Mouse (Mus musculus): ENCODE measurements at regions not wholly inside any gene's neighbourhood (a gene's known extent, or its start where the extent isn't known, plus 50 kb on each side); places are given as distances from the start of the nearest gene placed in this dataset.

DNA sequence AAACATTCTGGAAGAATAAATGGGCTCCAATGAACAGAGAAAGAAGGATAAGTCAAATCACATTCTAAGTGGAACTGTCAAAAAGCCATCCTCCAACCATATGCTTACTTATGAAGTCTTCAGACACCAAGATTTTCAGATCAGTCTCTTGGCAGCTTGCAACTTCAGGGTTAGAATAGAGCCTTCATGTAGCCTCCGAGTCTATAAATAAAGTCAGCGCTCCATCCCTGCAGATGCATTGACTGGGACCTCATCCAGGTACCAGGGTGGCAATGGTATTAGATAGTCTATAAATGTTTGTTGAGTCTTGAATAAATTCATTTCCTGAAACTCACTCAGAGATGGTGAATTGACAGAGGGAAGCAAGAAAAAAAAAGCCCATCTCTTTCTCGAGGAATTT lies 107.2 kb upstream of the Eepd1 start:
- H3K4me2 ChIP-seq (ENCODE audit: low read depth, low read length) = no peak overlapping the region
- H3K9ac ChIP-seq (replicated peaks) = no peak overlapping the region
- DNase-seq = no peak
- ATAC-seq = no peak
- no peak overlapping the region for H3K4me3 ChIP-seq (ENCODE audit: low read depth, low read length)
- WGBS (ENCODE audit: insufficient replicate concordance) = 76% methylated on average over 3 of the region's 3 CpGs
- no peaks in the 10 kb centered on the region for H3K27me3 ChIP-seq (ENCODE audit: insufficient read depth, low read length)
- TF ChIP-seq CTCF (IDR thresholded peaks at IDR 0.05; ENCODE audit: low read depth) (no peak), EP300 (IDR thresholded peaks at IDR 0.05; ENCODE audit: low read depth) (no peak)
- H3K4me1 ChIP-seq (ENCODE audit: insufficient read depth) = no peaks in the 10 kb centered on the region
- H3K36me3 ChIP-seq (replicated peaks; ENCODE audit: insufficient read depth, low read length) = no peaks in the 10 kb centered on the region
- H3K27ac ChIP-seq (ENCODE audit: low read depth) = no peak overlapping the region
- H3K9me3 ChIP-seq (ENCODE audit: low read length) = no peaks in the 10 kb centered on the region

DNA sequence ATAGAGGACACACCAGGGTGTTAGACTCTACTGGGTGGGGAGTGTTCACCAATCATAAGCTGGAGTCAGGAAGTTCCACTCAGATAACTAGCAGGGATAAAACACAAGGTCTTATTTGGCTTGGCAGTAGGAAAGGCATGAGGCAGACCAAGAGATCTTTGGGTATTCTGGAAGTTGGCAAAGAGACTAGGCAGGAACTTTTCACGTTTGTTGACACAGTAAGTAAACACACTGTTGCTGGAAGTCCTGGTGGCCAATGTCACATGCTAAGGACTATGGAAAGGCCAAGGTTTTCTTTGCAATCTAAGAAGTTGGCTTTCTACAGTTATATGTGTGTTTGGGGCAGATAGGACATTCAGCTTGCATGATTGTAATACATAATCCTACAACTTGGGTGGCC lies 105.1 kb upstream of the Eepd1 start:
- Histone ChIP-seq H3K4me2 (ENCODE audit: low read depth, low read length) (no peak overlapping the region), H3K4me1 (ENCODE audit: insufficient read depth) (no peaks in the 10 kb centered on the region), H3K9ac (replicated peaks) (no peak overlapping the region), H3K27ac (ENCODE audit: low read depth) (no peak overlapping the region), H3K9me3 (ENCODE audit: low read length) (no peaks in the 10 kb centered on the region), H3K27me3 (ENCODE audit: insufficient read depth, low read length) (no peaks in the 10 kb centered on the region), H3K4me3 (ENCODE audit: low read depth, low read length) (no peak overlapping the region), H3K36me3 (replicated peaks; ENCODE audit: insufficient read depth, low read length) (no peaks in the 10 kb centered on the region)
- 33% methylated on average over 1 of the region's 1 CpGs for WGBS (ENCODE audit: insufficient replicate concordance)
- TF ChIP-seq EP300 (IDR thresholded peaks at IDR 0.05; ENCODE audit: low read depth) (no peak), CTCF (IDR thresholded peaks at IDR 0.05; ENCODE audit: low read depth) (no peak)
- ATAC-seq (no peak), DNase-seq (no peak)

DNA sequence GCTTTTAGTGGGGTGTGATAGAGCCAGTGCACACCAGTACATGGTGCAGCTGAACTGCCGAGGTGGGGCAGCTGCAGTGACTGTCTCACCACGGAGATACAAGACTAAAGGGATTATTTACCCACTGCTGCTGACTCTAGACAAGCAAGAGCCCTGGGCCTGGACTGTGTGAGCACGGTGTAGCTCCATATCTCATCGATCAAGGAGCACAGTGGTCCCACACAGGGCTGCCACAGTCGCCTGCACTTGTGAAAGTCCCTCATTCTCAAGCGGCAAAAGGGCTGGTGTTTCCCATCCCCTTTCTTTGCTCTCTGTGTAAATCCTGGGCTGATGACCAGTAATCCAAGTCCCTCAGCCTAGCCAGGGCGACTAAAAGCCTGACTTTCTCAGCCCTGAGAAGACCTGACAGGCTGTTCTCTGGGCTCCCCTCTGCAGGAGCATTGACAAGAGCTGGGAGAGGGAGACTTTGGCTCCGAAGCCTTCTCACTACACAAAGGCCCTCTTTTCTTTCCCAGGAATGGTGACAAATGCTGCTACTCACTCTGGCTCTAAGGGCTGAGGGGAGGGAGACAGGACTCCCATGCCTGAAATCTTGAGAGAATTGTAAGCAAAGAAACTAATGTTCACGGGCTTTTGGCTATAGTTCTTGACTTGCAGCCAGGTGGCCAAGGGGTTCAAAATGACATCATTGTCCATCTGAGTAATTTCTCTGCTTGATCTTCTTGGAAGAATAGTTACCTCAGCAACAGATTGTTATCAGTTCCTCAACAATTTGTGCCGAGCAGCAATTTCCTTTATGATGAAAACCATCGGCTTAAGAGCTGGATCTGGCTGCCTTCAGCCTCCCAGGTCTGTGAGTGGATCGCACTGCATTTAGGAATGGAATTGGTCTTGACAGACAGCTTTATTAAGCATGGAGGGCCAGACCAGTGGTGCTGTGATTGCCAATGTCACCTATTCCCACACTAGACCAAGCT lies 103.3 kb upstream of the Eepd1 start:
- DNase-seq (no peak), ATAC-seq (no peak)
- no peak for TF ChIP-seq CTCF (IDR thresholded peaks at IDR 0.05; ENCODE audit: low read depth)
- no peak for TF ChIP-seq EP300 (IDR thresholded peaks at IDR 0.05; ENCODE audit: low read depth)
- Histone ChIP-seq H3K27ac (ENCODE audit: low read depth) (no peak overlapping the region), H3K9me3 (ENCODE audit: low read length) (no peaks in the 10 kb centered on the region), H3K4me2 (ENCODE audit: low read depth, low read length) (no peak overlapping the region), H3K4me3 (ENCODE audit: low read depth, low read length) (no peak overlapping the region), H3K27me3 (ENCODE audit: insufficient read depth, low read length) (no peaks in the 10 kb centered on the region), H3K9ac (replicated peaks) (no peak overlapping the region), H3K36me3 (replicated peaks; ENCODE audit: insufficient read depth, low read length) (no peaks in the 10 kb centered on the region), H3K4me1 (ENCODE audit: insufficient read depth) (no peaks in the 10 kb centered on the region)
- 48% methylated on average over 12 of the region's 12 CpGs for WGBS (ENCODE audit: insufficient replicate concordance)

DNA sequence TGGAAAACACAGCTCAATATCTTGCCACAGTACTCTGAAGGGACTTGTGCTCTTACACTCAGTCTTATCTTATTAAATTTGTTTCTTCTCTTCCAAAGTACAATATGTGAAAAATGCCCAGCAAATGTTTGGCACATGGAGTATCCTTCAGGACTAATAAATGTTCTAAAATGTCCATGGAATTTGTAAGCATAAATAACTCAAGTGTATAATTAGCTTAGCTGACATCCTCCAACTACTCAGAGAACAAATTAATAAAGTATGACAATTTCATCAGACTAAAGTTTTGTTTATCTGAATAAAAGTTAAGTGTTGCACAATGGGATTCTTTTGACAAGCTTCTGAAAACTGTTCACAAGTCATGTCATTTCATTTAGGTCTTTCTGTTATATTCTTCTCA lies 96.0 kb upstream of the Eepd1 start:
- Histone ChIP-seq H3K4me2 (ENCODE audit: low read depth, low read length) (no peak overlapping the region), H3K9ac (replicated peaks) (no peak overlapping the region), H3K27me3 (ENCODE audit: insufficient read depth, low read length) (no peaks in the 10 kb centered on the region), H3K36me3 (replicated peaks; ENCODE audit: insufficient read depth, low read length) (no peaks in the 10 kb centered on the region), H3K4me1 (ENCODE audit: insufficient read depth) (no peaks in the 10 kb centered on the region), H3K4me3 (ENCODE audit: low read depth, low read length) (no peak overlapping the region), H3K9me3 (ENCODE audit: low read length) (no peaks in the 10 kb centered on the region), H3K27ac (ENCODE audit: low read depth) (no peak overlapping the region)
- ATAC-seq (no peak), DNase-seq (no peak)
- TF ChIP-seq EP300 (IDR thresholded peaks at IDR 0.05; ENCODE audit: low read depth) = 0 out of 2 replicates have a peak, but pooled peaks have one; percentile 8
- TF ChIP-seq CTCF (IDR thresholded peaks at IDR 0.05; ENCODE audit: low read depth) = no peak

DNA sequence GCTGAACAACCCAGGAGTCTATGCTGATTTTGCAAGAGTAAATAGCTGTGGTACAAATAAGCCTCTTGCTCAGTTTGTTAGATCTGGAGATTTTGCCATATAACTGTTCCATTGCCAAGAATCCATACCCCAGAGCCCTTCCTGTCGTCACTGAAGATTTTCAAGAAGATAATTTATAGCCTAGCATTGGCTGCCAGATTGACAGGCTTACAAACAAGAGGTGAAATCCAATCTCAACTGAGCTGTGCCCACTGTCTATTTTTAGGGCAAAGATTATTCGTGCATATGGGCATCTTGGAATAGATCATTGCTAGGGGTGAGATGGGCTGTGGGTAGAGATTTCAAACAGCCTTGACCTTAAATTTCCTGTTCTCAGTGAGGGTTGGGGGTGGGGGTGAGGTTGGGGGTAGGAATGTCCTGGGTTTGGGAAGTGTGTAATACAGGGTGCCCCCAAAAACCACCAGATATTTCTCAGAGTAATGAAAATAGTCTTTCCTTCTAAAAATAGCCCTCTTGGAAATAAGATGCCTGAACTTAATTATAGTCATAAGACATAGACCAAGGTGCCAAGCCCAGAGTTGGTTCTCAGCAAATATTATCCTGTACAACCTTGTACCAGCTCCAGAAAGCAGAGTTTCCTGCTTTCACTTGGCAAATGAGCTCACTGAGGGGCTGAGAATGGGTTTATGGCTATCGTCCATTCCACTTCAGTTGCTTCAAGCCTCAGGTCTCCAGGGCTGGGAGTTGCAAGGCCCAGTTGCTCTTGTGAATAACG lies 93.3 kb upstream of the Eepd1 start:
- TF ChIP-seq EP300 (IDR thresholded peaks at IDR 0.05; ENCODE audit: low read depth) (no peak), CTCF (IDR thresholded peaks at IDR 0.05; ENCODE audit: low read depth) (no peak)
- no peaks in the 10 kb centered on the region for H3K36me3 ChIP-seq (replicated peaks; ENCODE audit: insufficient read depth, low read length)

DNA sequence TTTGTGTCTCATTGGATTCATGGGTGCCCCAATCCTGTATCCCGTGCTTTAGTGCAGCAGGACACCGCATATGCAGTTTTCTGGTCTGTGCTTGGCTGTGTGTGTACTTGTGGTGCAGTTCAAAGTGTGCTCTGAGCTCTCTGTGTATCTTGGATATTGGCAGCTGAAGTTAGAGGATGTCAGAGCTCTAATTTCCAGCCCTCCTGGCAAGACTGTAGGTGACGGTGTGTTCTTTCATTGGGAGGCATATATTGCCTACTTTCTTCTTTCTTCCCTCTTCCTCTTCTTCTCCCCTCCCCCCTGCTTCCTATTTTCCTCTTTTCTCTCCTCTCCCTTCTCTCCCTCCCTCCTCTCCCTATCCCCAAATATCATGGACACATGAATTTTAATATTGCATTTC lies 92.0 kb upstream of the Eepd1 start:
- DNase-seq (no peak), ATAC-seq (no peak)
- Histone ChIP-seq H3K27ac (ENCODE audit: low read depth) (no peak overlapping the region), H3K9ac (replicated peaks) (no peak overlapping the region), H3K9me3 (ENCODE audit: low read length) (no peaks in the 10 kb centered on the region), H3K4me3 (ENCODE audit: low read depth, low read length) (no peak overlapping the region), H3K4me2 (ENCODE audit: low read depth, low read length) (no peak overlapping the region), H3K27me3 (ENCODE audit: insufficient read depth, low read length) (no peaks in the 10 kb centered on the region), H3K36me3 (replicated peaks; ENCODE audit: insufficient read depth, low read length) (no peaks in the 10 kb centered on the region), H3K4me1 (ENCODE audit: insufficient read depth) (no peaks in the 10 kb centered on the region)
- 75% methylated on average over 3 of the region's 3 CpGs for WGBS (ENCODE audit: insufficient replicate concordance)
- no peak for TF ChIP-seq CTCF (IDR thresholded peaks at IDR 0.05; ENCODE audit: low read depth)
- TF ChIP-seq EP300 (IDR thresholded peaks at IDR 0.05; ENCODE audit: low read depth) = no peak

More for the DNA sequence above, 93.3 kb upstream of the Eepd1 start:
- no peaks in the 10 kb centered on the region for H3K4me1 ChIP-seq (ENCODE audit: insufficient read depth)
- ATAC-seq (no peak), DNase-seq (no peak)
- H3K4me2 ChIP-seq (ENCODE audit: low read depth, low read length) = no peak overlapping the region
- H3K27ac ChIP-seq (ENCODE audit: low read depth) = no peak overlapping the region
- H3K9ac ChIP-seq (replicated peaks) = no peak overlapping the region
- no peaks in the 10 kb centered on the region for H3K27me3 ChIP-seq (ENCODE audit: insufficient read depth, low read length)
- H3K9me3 ChIP-seq (ENCODE audit: low read length) = no peaks in the 10 kb centered on the region
- 56% methylated on average over 4 of the region's 4 CpGs for WGBS (ENCODE audit: insufficient replicate concordance)
- no peak overlapping the region for H3K4me3 ChIP-seq (ENCODE audit: low read depth, low read length)

All from liver, postnatal 0 days (tissue).